Mouse (Mus musculus) lung, adult 2 months (tissue): ENCODE results near the gene 4930503B20Rik. TPM values are rescaled to one million over a fixed set of nuclear protein-coding genes. Genes with fewer than 3 reads are reported as not detected.

ENCODE experiments used
- DNase-seq: peaks from one replicate; pipeline ENCODE4 v3.0.0; 2022
- H3K4me1 ChIP-seq: fragments of 200-500 bp; 2 replicates; pipeline ENCODE4 v1.6.1; 2011; ENCODE audit warnings: low read length; ENCODE audit not compliant: control insufficient read depth, insufficient read depth
- H3K4me3 ChIP-seq: fragments of 200-500 bp; replicated peaks from 2 replicates; pipeline ENCODE3; 2011; ENCODE audit warnings: low read depth, mild to moderate bottlenecking, control low read depth, low read length; ENCODE audit errors: extremely low read depth
- CTCF ChIP-seq: fragments of 200-500 bp; IDR thresholded peaks from 2 replicates; pipeline ENCODE4 v1.5.1; 2011; ENCODE audit warnings: mild to moderate bottlenecking, low read length, control low read depth; ENCODE audit not compliant: insufficient read depth
- POLR2A ChIP-seq: fragments of 200-500 bp; IDR thresholded peaks from 2 replicates; pipeline ENCODE4 v1.6.1; 2011; ENCODE audit warnings: low read depth, mild to moderate bottlenecking, control low read depth, low read length, borderline replicate concordance; ENCODE audit errors: extremely low read depth
- WGBS: fragments of 180-500 bp; shearing (Covaris S2); methylation state at CpG from one replicate; pipeline ENCODE4 v1.1.7; 2018; 5-methylcytosine and 5-hydroxymethylcytosine counted together
- polyA plus RNA-seq: library from polyadenylated mRNA; depleted of rRNA; stranded (reverse); fragments of >200 nt; gene quantifications from 2 replicates; pipeline ENCODE4 v1.2.3, GENCODE M21; 2012

Gene 4930503B20Rik
- polyA plus RNA-seq, 1 experiment, result not detected

DNA sequence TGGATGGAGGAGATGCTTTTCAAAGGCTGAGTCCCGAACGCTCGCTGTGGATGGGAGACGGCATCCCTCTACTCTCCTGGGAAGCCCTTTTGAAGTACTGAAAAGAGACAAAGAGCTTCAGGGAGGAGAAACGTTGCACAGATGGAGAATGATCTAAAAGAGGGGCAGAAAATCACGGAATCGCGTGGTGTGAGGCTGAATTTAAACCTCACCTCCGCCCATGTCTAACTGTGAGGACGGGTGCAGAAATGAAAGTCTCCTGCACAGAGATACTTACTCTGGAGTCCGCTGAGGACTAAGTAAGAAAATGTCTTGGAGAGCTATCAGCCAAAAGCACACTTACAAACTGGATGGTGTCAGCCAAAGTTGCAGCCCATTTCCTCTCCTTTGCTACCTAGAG lies 29.2 kb downstream of the 4930503B20Rik start:
- 86% methylated on average over 11 of the region's 11 CpGs for WGBS
- Histone ChIP-seq H3K4me1 (no peaks in the 10 kb centered on the region), H3K4me3 (no peak overlapping the region)
- TF ChIP-seq POLR2A (no peak), CTCF (no peak)
- no peak for DNase-seq

DNA sequence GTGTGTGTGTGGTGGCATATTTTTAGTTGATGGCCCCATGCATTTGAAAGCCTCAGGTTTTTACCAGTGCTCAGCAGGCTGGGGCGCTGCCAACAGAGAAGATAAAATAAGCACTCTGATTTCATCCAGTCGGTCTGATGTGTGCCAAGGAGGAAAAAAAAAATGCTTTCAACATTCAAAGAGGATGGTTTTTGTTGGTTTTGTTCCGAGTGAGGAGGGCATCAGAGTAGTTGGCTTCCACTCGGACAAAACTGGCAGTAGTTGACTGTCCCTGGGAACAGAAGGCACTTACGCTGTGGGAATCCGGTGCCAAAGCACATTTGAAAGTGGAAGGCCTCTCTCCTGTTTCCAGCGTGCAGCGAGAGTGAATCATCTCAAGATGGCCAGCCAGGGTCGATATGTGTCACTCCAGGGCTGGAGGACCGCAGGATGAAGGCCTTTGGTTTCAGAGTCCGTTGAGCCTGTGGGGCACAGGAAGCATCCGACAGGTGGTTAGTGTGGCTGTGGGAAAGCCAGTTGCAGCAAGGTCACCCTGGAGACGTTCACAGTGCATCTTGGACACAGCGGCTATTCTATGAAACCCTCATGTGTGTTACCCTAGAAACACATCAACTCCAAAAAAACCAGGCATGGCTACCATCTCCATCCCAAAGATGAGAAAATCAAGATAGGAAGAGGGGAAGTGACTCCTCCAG lies 30.4 kb downstream of the 4930503B20Rik start:
- 73% methylated on average over 14 of the region's 14 CpGs for WGBS
- TF ChIP-seq CTCF (no peak), POLR2A (no peak)
- H3K4me3 ChIP-seq, result no peak overlapping the region
- no peak for DNase-seq
- H3K4me1 ChIP-seq, result no peaks in the 10 kb centered on the region

DNA sequence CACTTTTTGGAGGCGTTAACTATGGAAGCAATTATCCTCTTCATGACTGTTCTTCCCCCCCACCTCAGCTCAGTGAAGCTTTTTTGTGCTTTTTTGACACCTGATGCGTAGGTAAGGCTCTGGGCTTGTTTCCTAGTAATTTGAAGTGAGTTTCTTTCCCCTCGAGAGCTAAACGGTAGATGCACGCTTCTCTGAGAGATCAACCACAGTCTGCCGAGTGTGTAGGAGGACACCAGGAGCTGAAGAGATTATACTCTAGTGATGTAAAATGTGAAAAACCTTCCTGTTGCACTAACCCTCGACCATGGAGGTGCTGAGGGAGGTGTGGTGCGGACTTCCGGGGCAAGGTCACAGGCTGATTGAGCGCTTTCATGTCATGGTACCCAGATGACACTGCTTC lies 31.0 kb downstream of the 4930503B20Rik start:
- TF ChIP-seq POLR2A, result no peak
- no peak for TF ChIP-seq CTCF
- WGBS, result 82% methylated on average over 10 of the region's 10 CpGs
- no peaks in the 10 kb centered on the region for H3K4me1 ChIP-seq
- no peak overlapping the region for H3K4me3 ChIP-seq
- no peak for DNase-seq

- no peak for TF ChIP-seq POLR2A
- no peak for TF ChIP-seq CTCF
- Histone ChIP-seq H3K4me3 (no peak overlapping the region), H3K4me1 (no peaks in the 10 kb centered on the region)
- DNase-seq, result no peak
- WGBS, result 71% methylated on average over 4 of the region's 4 CpGs
Observed at GRCm38 (mm10) chr3:146618357-146618756, 32.8 kb downstream of the 4930503B20Rik start.

DNA sequence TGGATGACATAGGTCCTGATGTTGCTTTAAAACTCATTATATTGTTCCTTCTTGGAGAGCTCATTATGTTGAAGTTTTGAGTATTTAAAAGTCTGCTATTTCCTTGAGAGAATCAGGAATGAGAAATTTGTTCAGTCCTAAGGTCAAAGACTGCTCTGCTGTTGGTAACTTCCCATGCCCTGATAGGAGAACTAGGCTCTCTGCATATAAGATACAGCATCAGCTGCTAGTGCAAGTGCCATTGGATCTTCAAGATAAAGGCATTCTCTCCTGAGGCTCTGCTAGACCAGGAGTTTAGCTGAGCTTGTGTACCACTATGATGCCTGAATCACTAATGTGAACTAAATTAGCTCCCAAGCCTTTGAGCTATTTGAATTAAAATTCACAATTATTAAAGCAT lies 33.2 kb downstream of the 4930503B20Rik start:
- H3K4me1 ChIP-seq, result no peaks in the 10 kb centered on the region
- H3K4me3 ChIP-seq, result no peak overlapping the region
- TF ChIP-seq POLR2A (no peak), CTCF (no peak)
- no peak for DNase-seq

GRCm38 (mm10) chr3:146616533-146617283 lies 34.4 kb downstream of the 4930503B20Rik start:
- TF ChIP-seq CTCF (no peak), POLR2A (no peak)
- Histone ChIP-seq H3K4me3 (no peak overlapping the region), H3K4me1 (no peaks in the 10 kb centered on the region)
- 68% methylated on average over 5 of the region's 5 CpGs for WGBS
- DNase-seq, result no peak

DNA sequence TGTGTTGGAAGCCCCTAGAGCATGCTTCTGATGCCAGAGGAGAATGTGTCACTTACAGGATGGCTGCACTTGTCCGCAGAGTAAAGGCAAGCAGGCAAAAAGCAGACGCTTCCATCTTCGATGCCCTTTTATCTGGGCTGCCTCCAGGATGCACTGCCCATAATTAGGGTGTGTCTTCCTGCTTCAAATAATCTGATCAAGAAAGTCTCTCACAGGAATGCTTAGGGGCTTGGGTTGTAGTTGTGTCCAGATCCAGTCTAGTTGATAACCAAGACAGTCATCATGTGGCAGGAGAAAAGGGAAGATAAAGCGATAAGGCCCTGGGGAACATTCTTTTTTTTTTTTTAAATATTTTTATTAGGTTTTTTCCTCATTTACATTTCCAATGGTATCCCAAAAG lies 35.6 kb downstream of the 4930503B20Rik start, which contains the start of gene Dnase2b:
Dnase2b (minus strand) TSS at position 101 of the 400 bp plus-strand sequence.
- Histone ChIP-seq H3K4me1 (no peaks in the 10 kb centered on the region), H3K4me3 (no peak within 1 kb of the TSS)
- TF ChIP-seq POLR2A (no peak), CTCF (no peak)
- WGBS, result 77% methylated on average over 4 of the region's 4 CpGs
- no peak for DNase-seq

- no peak overlapping the region for H3K4me3 ChIP-seq
- WGBS, result 42% methylated on average over 4 of the region's 4 CpGs
- no peak for DNase-seq
- TF ChIP-seq POLR2A, result no peak
- TF ChIP-seq CTCF, result no peak
- H3K4me1 ChIP-seq, result no peaks in the 10 kb centered on the region
Observed at GRCm38 (mm10) chr3:146611821-146612220, 39.3 kb downstream of the 4930503B20Rik start.

DNA sequence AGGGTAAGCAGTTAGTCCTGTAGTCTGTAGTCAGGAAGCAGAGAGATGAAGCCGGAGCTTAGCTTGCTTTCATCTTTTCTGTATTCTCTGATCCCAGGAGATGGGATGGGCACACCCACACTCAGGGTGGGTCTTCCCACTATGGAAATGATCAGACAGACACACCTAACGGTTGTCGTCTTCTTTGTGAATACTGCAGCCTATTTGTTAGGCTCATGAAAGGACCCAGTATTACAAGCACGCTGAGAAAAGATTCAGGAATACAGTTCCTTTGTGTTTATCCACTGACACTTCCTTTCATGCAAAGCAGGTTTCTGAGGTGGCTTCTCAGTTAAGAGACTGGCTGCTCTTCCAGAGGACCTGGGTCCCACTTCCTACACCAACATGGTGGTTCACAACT lies 39.9 kb downstream of the 4930503B20Rik start:
- no peak for DNase-seq
- Histone ChIP-seq H3K4me1 (no peaks in the 10 kb centered on the region), H3K4me3 (no peak overlapping the region)
- 57% methylated on average over 4 of the region's 4 CpGs for WGBS
- no peak for TF ChIP-seq POLR2A
- TF ChIP-seq CTCF, result no peak

GRCm38 (mm10) chr3:146610322-146610721 lies 40.8 kb downstream of the 4930503B20Rik start:
- TF ChIP-seq POLR2A (no peak), CTCF (no peak)
- WGBS, result 73% methylated on average over 10 of the region's 10 CpGs
- no peak for DNase-seq
- Histone ChIP-seq H3K4me3 (no peak overlapping the region), H3K4me1 (no peaks in the 10 kb centered on the region)
